Mouse (Mus musculus) kidney, embryonic 14.5 days (tissue): ENCODE measurements around the gene Gsg1l. TPM values are rescaled to one million over a fixed set of nuclear protein-coding genes. Genes with fewer than 3 reads are reported as not detected.

Source experiments
- ATAC-seq: fragments of 200-750 bp; cut with Nextera tagmentation; 2 replicates; pipeline ENCODE4 v1.8.0; 2017; ENCODE audit warnings: moderate number of reproducible peaks, mild to moderate bottlenecking, moderate TSS enrichment, moderate library complexity; ENCODE audit not compliant: low FRiP score, low TSS enrichment
- H3K27ac ChIP-seq: fragments of 300-500 bp; sonication (generic); 2 replicates; pipeline ENCODE4 v1.5.1; 2014; ENCODE audit warnings: low read depth, mild to moderate bottlenecking, low read length, moderate library complexity, mixed read lengths
- H3K27me3 ChIP-seq: fragments of 300-500 bp; sonication (generic); 2 replicates; pipeline ENCODE4 v1.6.1; 2014; ENCODE audit warnings: mild to moderate bottlenecking, low read length; ENCODE audit not compliant: control insufficient read depth, insufficient read depth
- H3K36me3 ChIP-seq: fragments of 300-500 bp; sonication (generic); 2 replicates; pipeline ENCODE4 v1.6.1; 2014; ENCODE audit warnings: low read length, mixed read lengths; ENCODE audit not compliant: control insufficient read depth, insufficient read depth
- H3K4me1 ChIP-seq: fragments of 300-500 bp; sonication (generic); 2 replicates; pipeline ENCODE4 v1.6.1; 2014; ENCODE audit warnings: low read length, mixed read lengths; ENCODE audit not compliant: control insufficient read depth, insufficient read depth
- H3K4me2 ChIP-seq: fragments of 300-500 bp; sonication (generic); replicated peaks from 2 replicates; pipeline ENCODE4 v1.6.1; 2014; ENCODE audit warnings: low read depth, mild to moderate bottlenecking, low read length
- H3K4me3 ChIP-seq: fragments of 300-500 bp; sonication (generic); 2 replicates; pipeline ENCODE4 v1.5.1; 2014; ENCODE audit warnings: mild to moderate bottlenecking, low read length
- H3K9ac ChIP-seq: fragments of 300-500 bp; sonication (generic); 2 replicates; pipeline ENCODE4 v1.6.1; 2014; ENCODE audit warnings: low read depth, mild to moderate bottlenecking, low read length, moderate library complexity
- H3K9me3 ChIP-seq: fragments of 300-500 bp; sonication (generic); 2 replicates; pipeline ENCODE4 v1.6.1; 2016; ENCODE audit warnings: low read length; ENCODE audit not compliant: control insufficient read depth
- WGBS: fragments of 180-500 bp; shearing (Covaris S2); extraction: QIAGEN DNeasy Blood & Tissue Kit; methylation state at CpG from one replicate; pipeline ENCODE4 v1.1.7; 2014; 5-methylcytosine and 5-hydroxymethylcytosine counted together
- polyA plus RNA-seq: library from polyadenylated mRNA; unstranded; fragments of >200 nt; fragmentation: Nextera tagmentation; extraction: Ambion mirVana; gene quantifications from 2 replicates; pipeline ENCODE4 v1.2.1, GENCODE M21; 2014

The Gsg1l gene
- polyA plus RNA-seq, 1 experiment from 2014 or later, result 0.51 TPM

GRCm38 (mm10) chr7:125838078-125838742 is 244.0 kb downstream of the Gsg1l start:
- 69% methylated on average over 5 of the region's 5 CpGs for WGBS
- H3K27ac ChIP-seq, result no peak overlapping the region
- H3K4me3 ChIP-seq, result no peak overlapping the region
- H3K36me3 ChIP-seq, result peaks cover under 1% of the 10 kb centered on the region; the same call in 1 of the 2 replicates
- no peak overlapping the region for H3K4me2 ChIP-seq
- no peak for ATAC-seq
- H3K9ac ChIP-seq, result no peak overlapping the region
- H3K27me3 ChIP-seq, result no peaks in the 10 kb centered on the region
- no peaks in the 10 kb centered on the region for H3K4me1 ChIP-seq
- no peaks in the 10 kb centered on the region for H3K9me3 ChIP-seq

GRCm38 (mm10) chr7:125833471-125833870 is 248.7 kb downstream of the Gsg1l start:
- Histone ChIP-seq H3K4me3 (no peak overlapping the region), H3K36me3 (no peaks in the 10 kb centered on the region), H3K4me2 (no peak overlapping the region), H3K27me3 (no peaks in the 10 kb centered on the region), H3K9ac (no peak overlapping the region), H3K4me1 (peaks cover 3% of the 10 kb centered on the region; the same call in 1 of the 2 replicates), H3K27ac (no peak overlapping the region), H3K9me3 (no peaks in the 10 kb centered on the region)
- ATAC-seq, result no peak
- 92% methylated on average over 2 of the region's 2 CpGs for WGBS

GRCm38 (mm10) chr7:125832767-125833166 is 249.4 kb downstream of the Gsg1l start:
- H3K4me3 ChIP-seq, result no peak overlapping the region
- no peak overlapping the region for H3K9ac ChIP-seq
- H3K9me3 ChIP-seq, result no peaks in the 10 kb centered on the region
- no peak overlapping the region for H3K27ac ChIP-seq
- WGBS, result 75% methylated on average over 1 of the region's 1 CpGs
- no peaks in the 10 kb centered on the region for H3K27me3 ChIP-seq
- peaks cover 6% of the 10 kb centered on the region; the same call in 1 of the 2 replicates for H3K4me1 ChIP-seq
- no peak overlapping the region for H3K4me2 ChIP-seq
- no peak for ATAC-seq
- no peaks in the 10 kb centered on the region for H3K36me3 ChIP-seq

GRCm38 (mm10) chr7:125829121-125829666 is 253.0 kb downstream of the Gsg1l start:
- no peak overlapping the region for H3K4me3 ChIP-seq
- ATAC-seq, result no peak
- no peak overlapping the region for H3K9ac ChIP-seq
- 70% methylated on average over 3 of the region's 3 CpGs for WGBS
- no peak overlapping the region for H3K27ac ChIP-seq
- H3K27me3 ChIP-seq, result no peaks in the 10 kb centered on the region
- no peaks in the 10 kb centered on the region for H3K9me3 ChIP-seq
- no peak overlapping the region for H3K4me2 ChIP-seq
- peaks cover 12% of the 10 kb centered on the region; the same call in 1 of the 2 replicates for H3K4me1 ChIP-seq
- H3K36me3 ChIP-seq, result no peaks in the 10 kb centered on the region

- Histone ChIP-seq H3K27me3 (no peaks in the 10 kb centered on the region), H3K4me1 (peaks cover 12% of the 10 kb centered on the region; the same call in 1 of the 2 replicates), H3K9me3 (no peaks in the 10 kb centered on the region), H3K36me3 (no peaks in the 10 kb centered on the region), H3K4me3 (no peak overlapping the region), H3K9ac (no peak overlapping the region), H3K4me2 (no peak overlapping the region), H3K27ac (no peak overlapping the region)
- no peak for ATAC-seq
- 84% methylated on average over 5 of the region's 5 CpGs for WGBS
These were observed 253.7 kb downstream of the Gsg1l start for GRCm38 (mm10) chr7:125828561-125828960.

Other genes with a start within 250 kb of the Gsg1l start
- gene Xpo6, start 118.1 kb upstream of the Gsg1l start, polyA plus RNA-seq, result 52.5 and 77.9 TPM in 2 replicates
- gene Sbk1, start 190.2 kb upstream of the Gsg1l start, polyA plus RNA-seq, result 41.6 and 52.0 TPM in 2 replicates